Mouse (Mus musculus): ENCODE data around the gene Fam24a. TPM values are rescaled to one million over a fixed set of nuclear protein-coding genes. Genes with fewer than 3 reads are reported as not detected.
A peak's percentile ranks its signal among the peaks of the same experiment; 100 is the strongest.

The Fam24a gene
- total and polyA plus RNA-seq, 3 experiments, result not detected

- TF ChIP-seq ETS1 (IDR thresholded peaks at IDR 0.05; ENCODE audit: low read depth, low read length) (peak; percentile 59; the same call in 1 of the 2 replicates), ZKSCAN1 (IDR thresholded peaks at IDR 0.05; ENCODE audit: low read depth, low read length) (no peak), MAFK (IDR thresholded peaks at IDR 0.05; ENCODE audit: borderline replicate concordance, low read depth, low read length) (no peak)
Measured at GRCm38 (mm10) chr7:131362615-131363300, 29.1 kb downstream of the Fam24a start, which contains the start of gene 2310057M21Rik (continued).

DNA sequence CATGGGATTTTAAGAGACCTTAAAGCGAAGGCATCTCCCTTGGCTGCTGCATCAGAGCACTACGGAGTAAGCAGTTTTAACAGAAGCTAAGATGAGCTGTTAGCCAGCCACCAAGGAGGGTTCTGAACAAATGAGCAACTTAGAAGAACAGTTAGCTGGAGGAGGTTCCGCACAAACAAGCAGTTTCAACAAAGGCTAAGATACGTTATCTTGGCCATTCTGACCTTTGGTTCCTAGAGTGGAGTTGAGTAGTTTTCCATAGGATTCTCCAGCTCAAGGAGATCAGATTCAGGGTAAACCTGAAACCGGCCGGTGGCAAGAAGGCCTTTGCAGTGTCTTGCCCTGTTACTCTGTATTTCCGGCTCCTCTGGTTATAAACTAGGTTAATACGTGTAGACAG lies 30.5 kb downstream of the Fam24a start:
- no peaks in the 10 kb centered on the region for H3K27me3 ChIP-seq (ENCODE audit: control insufficient read depth in 1 of 2, insufficient read depth in 2 of 2, low read length in 2 of 2)
- H3K36me3 ChIP-seq (ENCODE audit: control insufficient read depth in 1 of 2, insufficient read depth in 2 of 2, low read length in 2 of 2), result peaks cover 5 to 14% of the 10 kb centered on the region in 2 experiments
- H3K9ac ChIP-seq (ENCODE audit: control insufficient read depth, low read depth, low read length, poor library complexity, severe bottlenecking), result no peak overlapping the region
- H3K79me2 ChIP-seq (ENCODE audit: control insufficient read depth, insufficient read depth, low read length, poor library complexity), result peaks cover 15% of the 10 kb centered on the region
- no peak overlapping the region for H3K4me3 ChIP-seq (ENCODE audit: control insufficient read depth in 1 of 2, insufficient read depth in 1 of 2, low read depth in 2 of 2, low read length in 2 of 2)
- DNase-seq (ENCODE audit: low read depth, low spot score), result peak; percentile 14
- H3K9me3 ChIP-seq (replicated peaks; ENCODE audit: insufficient read depth, low read length), result no peaks in the 10 kb centered on the region
- peaks cover 3 to 9% of the 10 kb centered on the region in 2 experiments for H3K4me1 ChIP-seq (ENCODE audit: control insufficient read depth in 1 of 2, insufficient read depth in 2 of 2, low read length in 2 of 2)
- TF ChIP-seq HCFC1 (IDR thresholded peaks at IDR 0.05; ENCODE audit: low read depth, low read length) (no peak), UBTF (IDR thresholded peaks at IDR 0.05; ENCODE audit: borderline replicate concordance, insufficient read depth, low read depth, low read length) (no peak), ZNF384 (IDR thresholded peaks at IDR 0.05; ENCODE audit: low read depth, low read length) (no peak), ZMIZ1 (IDR thresholded peaks at IDR 0.05; ENCODE audit: low read depth, low read length) (no peak), TAL1 (IDR thresholded peaks at IDR 0.05; ENCODE audit: low read length) (no peak), GABPA (IDR thresholded peaks at IDR 0.05; ENCODE audit: low read depth, low read length) (no peak), EP300 (IDR thresholded peaks at IDR 0.05; ENCODE audit: low read depth in 1 of 2, low read length in 2 of 2) (no peak), POLR2A (IDR thresholded peaks at IDR 0.05; ENCODE audit: control insufficient read depth in 1 of 2, insufficient read depth in 1 of 2, low read depth in 1 of 2, low read length in 2 of 2, poor library complexity in 1 of 2) (no peak), POLR2AphosphoS5 (IDR thresholded peaks at IDR 0.05; ENCODE audit: borderline replicate concordance, low read depth, low read length) (no peak), RAD21 (IDR thresholded peaks at IDR 0.05; ENCODE audit: low read depth, low read length) (no peak)
- no peak overlapping the region for H3K27ac ChIP-seq (ENCODE audit: control insufficient read depth, low read depth, low read length)

GRCm38 (mm10) chr7:131370648-131371469 lies 37.2 kb downstream of the Fam24a start, which contains the start of gene Pstk:
Gene Pstk (plus strand): TSS chr7:131371141.
- Histone ChIP-seq H3K4me1 (ENCODE audit: control insufficient read depth in 1 of 2, insufficient read depth in 2 of 2, low read length in 2 of 2) (peaks cover 2 to 16% of the 10 kb centered on the region in 2 experiments; a peak in 3 of 4 replicates), H3K9me3 (replicated peaks; ENCODE audit: insufficient read depth, low read length) (no peaks in the 10 kb centered on the region), H3K27me3 (ENCODE audit: control insufficient read depth in 1 of 2, insufficient read depth in 2 of 2, low read length in 2 of 2) (no peaks in the 10 kb centered on the region), H3K36me3 (ENCODE audit: control insufficient read depth in 1 of 2, insufficient read depth in 2 of 2, low read length in 2 of 2) (peaks cover 0 to 15% of the 10 kb centered on the region in 2 experiments; a peak in 2 of 4 replicates), H3K9ac (ENCODE audit: control insufficient read depth, low read depth, low read length, poor library complexity, severe bottlenecking) (peak within 1 kb of the TSS; percentile 88), H3K27ac (ENCODE audit: control insufficient read depth, low read depth, low read length) (peak within 1 kb of the TSS; percentile 71), H3K79me2 (ENCODE audit: control insufficient read depth, insufficient read depth, low read length, poor library complexity) (peaks cover 1% of the 10 kb centered on the region; the same call in 1 of the 2 replicates), H3K4me3 (ENCODE audit: control insufficient read depth in 1 of 2, insufficient read depth in 1 of 2, low read depth in 2 of 2, low read length in 2 of 2) (peak within 1 kb of the TSS; percentile 81 to 87)
- DNase-seq (ENCODE audit: low read depth, low spot score), result peak; percentile 94
- peak; percentile 53 for TF ChIP-seq MXI1 (IDR thresholded peaks at IDR 0.05; ENCODE audit: low read depth, low read length)
- peak; percentile 77 to 96 for TF ChIP-seq POLR2A (IDR thresholded peaks at IDR 0.05; ENCODE audit: control insufficient read depth in 1 of 2, insufficient read depth in 1 of 2, low read depth in 1 of 2, low read length in 2 of 2, poor library complexity in 1 of 2)
- peak; percentile 69 to 86 (median 80) for TF ChIP-seq CTCF (IDR thresholded peaks at IDR 0.05 in 2 of 3, conservative IDR thresholded peaks at IDR 0.05 in 1 of 3; ENCODE audit: control insufficient read depth in 1 of 3, insufficient read depth in 1 of 3, low read depth in 2 of 3, low read length in 3 of 3, poor library complexity in 1 of 3, severe bottlenecking in 1 of 3)
- peak; percentile 36; the same call in 1 of the 2 replicates for TF ChIP-seq GATA1 (IDR thresholded peaks at IDR 0.05; ENCODE audit: low read depth, low read length)
- TF ChIP-seq NRF1 (IDR thresholded peaks at IDR 0.05; ENCODE audit: insufficient read depth, low read depth, low read length, poor library complexity, severe bottlenecking), result peak; percentile 96
- TF ChIP-seq SMC3 (IDR thresholded peaks at IDR 0.05; ENCODE audit: low read depth, low read length), result peak; percentile 63
- TF ChIP-seq MAX (IDR thresholded peaks at IDR 0.05; ENCODE audit: low read length), result peak; percentile 46; the same call in 1 of the 2 replicates
- TF ChIP-seq POLR2AphosphoS2 (IDR thresholded peaks at IDR 0.05; ENCODE audit: low read length), result peak; percentile 70
- peak; percentile 21; the same call in 1 of the 2 replicates for TF ChIP-seq TCF12 (IDR thresholded peaks at IDR 0.05; ENCODE audit: low read depth, low read length)
- TF ChIP-seq HCFC1 (IDR thresholded peaks at IDR 0.05; ENCODE audit: low read depth, low read length), result peak; percentile 77
- TF ChIP-seq MYC (IDR thresholded peaks at IDR 0.05; ENCODE audit: low read depth, low read length), result peak; percentile 42; the same call in 1 of the 2 replicates
- TF ChIP-seq E2F4 (IDR thresholded peaks at IDR 0.05; ENCODE audit: borderline replicate concordance, low read depth, low read length), result no peak
- TF ChIP-seq NELFE (IDR thresholded peaks at IDR 0.05; ENCODE audit: low read depth, low read length), result peak; percentile 93
- no peak for TF ChIP-seq ELF1 (IDR thresholded peaks at IDR 0.05; ENCODE audit: low read depth, low read length)

Data from MEL (cell line).